Mouse (Mus musculus): Measurements from ENCODE around the gene Agpat4. TPM values are rescaled to one million over a fixed set of nuclear protein-coding genes. Genes with fewer than 3 reads are reported as not detected.

The Agpat4 gene
- total RNA-seq, 1 experiment = 45.7 TPM

DNA sequence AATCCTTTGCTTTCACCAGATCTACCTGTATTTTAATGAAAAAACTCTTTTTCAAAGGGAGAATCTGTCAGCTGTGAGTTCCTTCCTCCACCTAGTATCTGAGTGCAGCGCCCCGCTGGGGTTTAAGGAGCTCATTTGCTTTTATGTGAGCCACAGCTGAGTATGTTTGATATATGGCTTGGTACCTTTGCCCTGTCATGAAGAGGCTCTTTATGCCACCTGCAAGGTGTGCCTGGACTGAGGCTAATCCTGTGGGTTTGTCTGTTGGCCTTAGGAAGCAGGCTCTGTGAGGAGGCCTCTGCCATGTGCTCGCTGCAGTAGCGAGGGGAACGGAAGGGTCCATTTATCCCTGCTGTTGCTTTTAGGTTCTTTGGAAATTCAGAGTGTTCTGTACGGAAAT lies 19.9 kb downstream of the Agpat4 start:
- no peak for TF ChIP-seq MAFK (IDR thresholded peaks at IDR 0.05; ENCODE audit: insufficient read depth, low read depth, low read length)
- no peak for TF ChIP-seq ZC3H11A (IDR thresholded peaks at IDR 0.05; ENCODE audit: borderline replicate concordance, low read depth, low read length)
- no peak for TF ChIP-seq HCFC1 (IDR thresholded peaks at IDR 0.05; ENCODE audit: borderline replicate concordance, insufficient read depth, low read length)
- H3K36me3 ChIP-seq (ENCODE audit: control insufficient read depth, insufficient read depth, low read length, poor library complexity, severe bottlenecking) = no peaks in the 10 kb centered on the region; the same call in 1 of the 2 replicates

DNA sequence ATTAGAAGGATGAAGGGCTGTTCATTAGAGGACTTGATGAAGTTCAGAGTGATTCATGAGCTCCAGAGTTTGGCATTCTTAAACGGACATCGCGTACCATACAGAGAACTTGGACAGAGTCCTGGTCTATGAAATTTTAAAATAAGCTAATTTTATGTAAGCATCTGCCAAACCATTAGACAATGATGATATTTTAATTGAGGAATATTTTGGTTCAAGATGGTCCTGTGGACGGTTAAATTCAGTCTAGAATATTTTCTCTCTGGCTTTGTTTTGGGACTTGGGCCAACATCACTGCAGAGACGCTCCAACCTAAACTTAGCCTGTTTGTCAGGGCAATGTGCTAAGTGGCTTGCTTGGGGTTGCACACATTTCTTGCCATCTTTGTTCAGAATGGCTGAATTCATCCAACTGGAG lies 25.5 kb downstream of the Agpat4 start:
- no peaks in the 10 kb centered on the region for H3K9me3 ChIP-seq (ENCODE audit: control insufficient read depth, insufficient read depth, low read depth, low read length)
- no peak overlapping the region for H3K4me3 ChIP-seq (ENCODE audit: insufficient read depth in 1 of 2, low read depth in 1 of 2, low read length in 2 of 2, poor library complexity in 1 of 2, severe bottlenecking in 1 of 2)
- no peaks in the 10 kb centered on the region; the same call in 1 of the 2 replicates for H3K36me3 ChIP-seq (ENCODE audit: control insufficient read depth, insufficient read depth, low read length, poor library complexity, severe bottlenecking)
- H3K9ac ChIP-seq (ENCODE audit: insufficient read depth, low read depth, low read length, poor library complexity, severe bottlenecking) = no peak overlapping the region
- in situ Hi-C loops (cut with MboI; ENCODE audit: low sequenced_read_pairs in 2 of 2, unreplicated experiment in 2 of 2) = no loop called here
- DNase-seq (ENCODE audit: low read depth, low spot score) = no peak
- TF ChIP-seq ZNF384 (IDR thresholded peaks at IDR 0.05; ENCODE audit: low read depth, low read length) (no peak), CHD2 (IDR thresholded peaks at IDR 0.05; ENCODE audit: low read depth, low read length) (no peak), MAFK (IDR thresholded peaks at IDR 0.05; ENCODE audit: insufficient read depth, low read depth, low read length) (no peak), ZC3H11A (IDR thresholded peaks at IDR 0.05; ENCODE audit: borderline replicate concordance, low read depth, low read length) (no peak), HCFC1 (IDR thresholded peaks at IDR 0.05; ENCODE audit: borderline replicate concordance, insufficient read depth, low read length) (no peak)
- H3K27ac ChIP-seq (ENCODE audit: insufficient read depth, low read depth, low read length, poor library complexity, severe bottlenecking) = no peak overlapping the region
- H3K4me1 ChIP-seq (ENCODE audit: control insufficient read depth in 2 of 2, insufficient read depth in 2 of 2, low read length in 2 of 2, poor library complexity in 1 of 2) = peaks cover 0 to 2% of the 10 kb centered on the region in 2 experiments; a peak in 1 of 4 replicates

More for the DNA sequence above, 19.9 kb downstream of the Agpat4 start:
- Histone ChIP-seq H3K4me1 (ENCODE audit: control insufficient read depth in 2 of 2, insufficient read depth in 2 of 2, low read length in 2 of 2, poor library complexity in 1 of 2) (peaks cover 0 to 3% of the 10 kb centered on the region in 2 experiments; a peak in 1 of 4 replicates), H3K27ac (ENCODE audit: insufficient read depth, low read depth, low read length, poor library complexity, severe bottlenecking) (no peak overlapping the region), H3K9me3 (ENCODE audit: control insufficient read depth, insufficient read depth, low read depth, low read length) (no peaks in the 10 kb centered on the region), H3K4me3 (ENCODE audit: insufficient read depth in 1 of 2, low read depth in 1 of 2, low read length in 2 of 2, poor library complexity in 1 of 2, severe bottlenecking in 1 of 2) (no peak overlapping the region), H3K9ac (ENCODE audit: insufficient read depth, low read depth, low read length, poor library complexity, severe bottlenecking) (no peak overlapping the region)
- in situ Hi-C loops (cut with MboI; ENCODE audit: low sequenced_read_pairs in 2 of 2, unreplicated experiment in 2 of 2) = no loop called here
- no peak for DNase-seq (ENCODE audit: low read depth, low spot score)

DNA sequence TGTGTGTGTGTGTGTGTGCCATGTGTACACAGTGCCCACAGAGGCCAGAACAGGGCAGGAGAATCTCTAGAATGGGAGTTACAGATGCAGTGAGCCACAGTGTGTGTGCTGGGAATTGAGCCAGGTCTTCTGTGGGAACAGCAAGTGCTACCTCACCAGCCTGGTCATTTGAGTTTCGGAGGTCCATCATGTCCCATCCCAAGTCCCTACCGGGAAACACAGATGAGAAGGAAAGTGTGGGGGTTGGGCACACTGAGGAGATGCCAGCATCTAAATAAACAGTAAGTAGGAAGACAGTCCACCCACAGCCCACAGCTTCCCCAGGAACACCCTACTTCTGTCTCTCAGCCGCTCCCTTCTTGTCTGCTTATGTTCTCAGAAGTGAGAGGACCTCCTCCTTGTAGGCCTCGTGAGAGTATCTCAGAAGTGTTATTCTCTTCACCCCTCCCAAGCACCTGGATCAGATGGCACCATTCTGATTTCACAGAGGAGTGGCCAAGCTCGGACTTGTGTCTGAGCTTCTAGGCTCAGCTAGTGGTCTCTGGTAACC lies 27.7 kb downstream of the Agpat4 start:
- DNase-seq (ENCODE audit: low read depth, low spot score) = no peak

DNA sequence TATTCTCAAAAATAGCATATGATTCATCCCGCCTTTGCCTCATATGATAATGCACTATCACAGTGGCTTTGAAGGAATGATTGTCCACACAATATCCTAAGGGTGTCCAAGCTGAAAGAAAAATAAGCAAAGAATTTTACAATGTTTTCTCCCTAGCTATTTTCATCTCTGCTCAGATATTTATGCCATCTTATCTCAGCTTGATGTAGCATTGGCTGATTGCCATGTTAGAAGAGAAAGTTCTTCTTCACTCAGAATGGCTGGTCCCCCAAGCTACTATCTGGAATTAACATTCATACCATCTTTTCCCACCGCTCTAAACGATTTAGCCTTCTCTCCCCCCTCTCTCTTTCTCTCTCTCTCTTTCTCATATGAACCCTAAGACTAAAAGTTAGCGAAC lies 29.3 kb downstream of the Agpat4 start:
- Histone ChIP-seq H3K4me3 (ENCODE audit: insufficient read depth in 1 of 2, low read depth in 1 of 2, low read length in 2 of 2, poor library complexity in 1 of 2, severe bottlenecking in 1 of 2) (no peak overlapping the region), H3K4me1 (ENCODE audit: control insufficient read depth in 2 of 2, insufficient read depth in 2 of 2, low read length in 2 of 2, poor library complexity in 1 of 2) (no peaks in the 10 kb centered on the region; a peak in 1 of 4 replicates), H3K9me3 (ENCODE audit: control insufficient read depth, insufficient read depth, low read depth, low read length) (no peaks in the 10 kb centered on the region), H3K27ac (ENCODE audit: insufficient read depth, low read depth, low read length, poor library complexity, severe bottlenecking) (no peak overlapping the region), H3K36me3 (ENCODE audit: control insufficient read depth, insufficient read depth, low read length, poor library complexity, severe bottlenecking) (peaks cover 7% of the 10 kb centered on the region; the same call in 1 of the 2 replicates), H3K9ac (ENCODE audit: insufficient read depth, low read depth, low read length, poor library complexity, severe bottlenecking) (no peak overlapping the region)
- no peak for DNase-seq (ENCODE audit: low read depth, low spot score)
- in situ Hi-C loops (cut with MboI; ENCODE audit: low sequenced_read_pairs in 2 of 2, unreplicated experiment in 2 of 2) = no loop called here
- no peak for TF ChIP-seq ZNF384 (IDR thresholded peaks at IDR 0.05; ENCODE audit: low read depth, low read length)
- no peak for TF ChIP-seq MAFK (IDR thresholded peaks at IDR 0.05; ENCODE audit: insufficient read depth, low read depth, low read length)
- no peak for TF ChIP-seq ZC3H11A (IDR thresholded peaks at IDR 0.05; ENCODE audit: borderline replicate concordance, low read depth, low read length)
- no peak for TF ChIP-seq HCFC1 (IDR thresholded peaks at IDR 0.05; ENCODE audit: borderline replicate concordance, insufficient read depth, low read length)
- TF ChIP-seq CHD2 (IDR thresholded peaks at IDR 0.05; ENCODE audit: low read depth, low read length) = no peak

More for the DNA sequence above, 27.7 kb downstream of the Agpat4 start:
- H3K4me3 ChIP-seq (ENCODE audit: insufficient read depth in 1 of 2, low read depth in 1 of 2, low read length in 2 of 2, poor library complexity in 1 of 2, severe bottlenecking in 1 of 2) = no peak overlapping the region
- no peak overlapping the region for H3K9ac ChIP-seq (ENCODE audit: insufficient read depth, low read depth, low read length, poor library complexity, severe bottlenecking)
- no peaks in the 10 kb centered on the region for H3K9me3 ChIP-seq (ENCODE audit: control insufficient read depth, insufficient read depth, low read depth, low read length)
- H3K36me3 ChIP-seq (ENCODE audit: control insufficient read depth, insufficient read depth, low read length, poor library complexity, severe bottlenecking) = peaks cover 3% of the 10 kb centered on the region; the same call in 1 of the 2 replicates
- TF ChIP-seq MAFK (IDR thresholded peaks at IDR 0.05; ENCODE audit: insufficient read depth, low read depth, low read length) (no peak), ZNF384 (IDR thresholded peaks at IDR 0.05; ENCODE audit: low read depth, low read length) (no peak), CHD2 (IDR thresholded peaks at IDR 0.05; ENCODE audit: low read depth, low read length) (no peak), ZC3H11A (IDR thresholded peaks at IDR 0.05; ENCODE audit: borderline replicate concordance, low read depth, low read length) (no peak), HCFC1 (IDR thresholded peaks at IDR 0.05; ENCODE audit: borderline replicate concordance, insufficient read depth, low read length) (no peak)
- H3K4me1 ChIP-seq (ENCODE audit: control insufficient read depth in 2 of 2, insufficient read depth in 2 of 2, low read length in 2 of 2, poor library complexity in 1 of 2) = peaks cover 0 to 2% of the 10 kb centered on the region in 2 experiments; a peak in 1 of 4 replicates
- no peak overlapping the region for H3K27ac ChIP-seq (ENCODE audit: insufficient read depth, low read depth, low read length, poor library complexity, severe bottlenecking)
- in situ Hi-C loops (cut with MboI; ENCODE audit: low sequenced_read_pairs in 2 of 2, unreplicated experiment in 2 of 2) = no loop called here

Measured in ES-E14 (cell line).